Mouse (Mus musculus) monocyte, adult 5-6 weeks (primary cell): ENCODE results near the gene Scamp5. TPM values are rescaled to one million over a fixed set of nuclear protein-coding genes. Genes with fewer than 3 reads are reported as not detected.
"Not testable (repeated sequence)": the region's sequence is repeated elsewhere in the genome, so short reads cannot be mapped to it uniquely, and the experiment has no call there.

Source experiments
- ATAC-seq: fragments of 153-309, 156-312 bp; replicated peaks from 2 replicates; pipeline ENCODE4 v1.8.0; 2017; ENCODE audit warnings: mild to moderate bottlenecking; ENCODE audit not compliant: low TSS enrichment, insufficient number of reproducible peaks, severe bottlenecking, poor library complexity, low FRiP score
- total RNA-seq: library from RNA; stranded (forward); fragments of 200-1000, 200-491, 200-594 nt; gene quantifications from 3 replicates; pipeline ENCODE4 v1.2.3, GENCODE M21; 2017

The Scamp5 gene
- total RNA-seq, 1 experiment from 2014 or later, result not detected

DNA sequence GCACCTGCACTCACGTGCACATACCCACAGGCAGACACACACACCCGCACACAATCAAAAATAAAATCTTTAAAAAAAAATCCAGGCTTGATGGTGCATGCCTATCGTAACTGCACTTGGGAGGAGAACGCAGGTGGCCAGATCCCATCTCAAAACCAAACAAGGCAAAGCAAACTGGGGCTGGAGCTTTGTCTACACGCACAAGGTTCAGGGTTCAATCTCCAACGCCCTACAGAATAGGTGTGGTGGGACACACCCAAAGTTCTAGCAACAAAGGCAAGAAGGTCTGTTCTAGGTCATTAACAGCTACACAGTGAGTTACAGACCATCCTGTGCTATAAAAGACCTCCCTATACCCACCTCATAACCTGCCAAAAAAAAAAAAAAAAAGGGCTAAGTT is 5.0 kb downstream of the Scamp5 start:
- no peak for ATAC-seq

DNA sequence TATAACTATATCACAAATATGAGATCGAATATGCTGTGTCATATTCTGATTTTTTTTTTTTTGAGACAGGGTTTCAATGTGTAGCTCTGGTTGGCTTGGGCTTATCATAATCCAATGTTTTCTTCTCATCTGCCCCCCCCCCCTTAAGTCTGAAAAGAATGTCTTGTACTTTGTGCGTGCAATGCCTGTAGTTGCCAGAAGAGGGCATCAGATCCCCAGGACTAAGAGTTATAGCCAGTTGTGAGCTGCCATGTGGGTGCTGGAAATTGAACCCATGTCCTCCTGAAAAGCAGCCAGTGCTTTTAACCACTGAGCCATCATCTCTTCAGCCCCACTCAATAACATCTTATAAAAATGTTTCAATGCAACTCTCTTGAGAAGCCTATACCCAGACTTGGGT is 8.2 kb downstream of the Scamp5 start:
- no peak for ATAC-seq

DNA sequence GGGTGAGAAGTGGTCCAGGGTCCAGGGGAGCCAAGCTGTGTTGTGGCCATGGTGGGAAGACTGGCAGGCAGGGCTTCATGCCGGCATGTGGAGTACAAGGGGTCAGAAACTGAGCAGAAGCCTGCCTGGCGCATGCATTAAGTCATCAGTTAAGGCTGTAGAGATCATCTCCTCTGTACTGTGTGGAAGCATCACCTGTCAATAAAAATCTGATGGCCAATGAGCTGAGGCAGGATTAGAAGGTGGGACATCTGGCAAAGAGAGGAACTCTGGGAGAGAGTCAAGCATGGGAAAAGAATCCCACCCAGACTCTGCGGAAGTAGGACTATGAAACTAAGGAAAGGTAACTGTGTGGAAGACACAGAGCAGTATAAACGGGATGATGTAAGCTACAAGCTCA is 14.3 kb downstream of the Scamp5 start:
- no peak for ATAC-seq

- no peak for ATAC-seq
These were observed 15.0 kb downstream of the Scamp5 start for GRCm38 (mm10) chr9:57452624-57453462.

DNA sequence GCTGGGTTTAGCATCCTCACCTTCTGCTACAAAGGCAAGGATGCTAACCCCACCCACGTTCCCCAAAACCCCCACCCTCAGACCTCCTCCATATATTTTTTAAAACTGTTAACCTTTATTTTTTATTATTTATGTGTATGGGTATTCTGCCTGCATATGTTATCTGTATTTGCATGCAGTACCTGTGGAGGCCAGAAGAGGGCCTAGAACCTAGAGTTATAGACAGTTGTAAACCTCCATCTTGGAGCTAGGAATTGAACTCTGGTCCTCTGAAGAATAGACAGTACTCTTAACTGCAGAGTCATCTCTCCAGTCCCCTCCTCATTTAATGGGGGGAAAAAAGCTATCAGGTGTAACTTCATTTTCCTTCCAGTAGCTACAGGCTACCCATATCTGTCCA is 18.1 kb downstream of the Scamp5 start:
- no peak for ATAC-seq

DNA sequence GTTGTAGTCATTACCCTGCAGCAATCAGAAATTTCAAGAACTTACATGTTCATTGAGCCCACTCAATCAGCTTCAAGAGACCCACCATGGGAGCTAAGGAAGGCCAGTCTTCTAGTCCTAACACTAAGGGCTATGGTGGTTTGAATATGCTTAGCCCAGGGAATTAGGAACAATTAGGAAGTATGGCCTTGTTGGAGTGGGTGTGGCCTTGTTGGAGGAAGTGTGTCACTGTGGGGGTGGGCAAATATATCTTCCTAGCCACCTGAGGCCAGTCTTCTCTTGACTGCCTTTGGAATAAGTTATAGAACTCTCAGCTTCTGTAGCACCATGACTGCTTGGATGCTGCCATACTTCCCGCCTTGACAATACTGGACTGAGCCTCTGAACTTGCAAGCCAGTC is 27.2 kb downstream of the Scamp5 start:
- no peak for ATAC-seq

- peak; percentile 97 for ATAC-seq
These were observed 28.2 kb downstream of the Scamp5 start, which contains the start of gene Ppcdc for GRCm38 (mm10) chr9:57439522-57440295. Gene Ppcdc (minus strand): TSS chr9:57440124.

DNA sequence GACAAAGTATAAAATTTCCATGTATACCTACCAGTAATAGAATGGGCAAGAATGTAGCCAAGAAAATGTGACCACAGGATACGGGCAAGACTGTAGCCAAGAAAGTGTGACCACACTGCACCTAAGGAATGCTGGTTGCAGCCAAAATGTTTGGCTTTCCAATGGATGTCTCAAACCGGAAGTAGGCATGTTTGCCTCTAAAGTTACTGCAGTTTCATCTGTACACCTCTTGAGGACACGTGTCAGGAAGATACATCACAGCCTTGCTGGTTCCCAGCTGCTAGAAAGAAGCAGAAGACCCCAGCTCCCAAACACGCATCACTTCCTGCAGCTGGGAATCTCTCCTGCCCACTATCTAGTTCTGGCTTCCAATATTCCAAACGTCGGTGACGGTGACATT is 28.8 kb downstream of the Scamp5 start:
- no peak for ATAC-seq

DNA sequence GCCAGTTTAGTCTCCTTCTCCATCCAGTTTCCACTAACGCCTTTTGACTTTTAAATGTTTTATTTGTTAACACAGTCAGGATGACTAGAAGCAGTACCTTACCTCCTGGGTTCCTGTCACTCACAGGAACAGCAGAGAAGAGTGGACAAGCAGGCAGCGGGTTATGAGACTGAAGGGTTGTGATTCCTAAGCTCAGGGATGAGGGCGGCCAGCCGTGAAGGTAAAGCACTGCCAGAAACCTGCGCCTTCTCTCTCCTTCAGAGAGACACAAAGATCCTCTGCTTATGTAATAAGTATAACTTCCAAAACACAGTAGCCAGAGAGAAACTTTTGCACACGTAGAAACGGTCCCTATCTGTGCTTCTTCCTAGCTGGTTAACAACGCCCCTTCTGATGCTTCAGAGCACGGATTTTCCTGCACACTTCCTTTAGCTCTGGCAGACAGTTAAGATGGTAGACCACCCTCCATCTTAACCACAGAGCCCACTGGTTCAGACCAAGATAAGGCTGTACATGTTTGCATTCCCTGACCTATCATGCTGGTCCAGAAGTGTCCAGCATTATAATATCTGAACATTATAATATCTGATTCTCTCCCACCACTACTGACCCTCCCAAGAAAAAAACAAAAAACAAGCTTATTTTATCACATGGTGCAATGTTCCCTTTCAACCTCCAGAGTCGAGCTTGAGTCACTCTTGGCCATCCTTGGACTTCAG is 29.8 kb downstream of the Scamp5 start:
- ATAC-seq, result no peak

DNA sequence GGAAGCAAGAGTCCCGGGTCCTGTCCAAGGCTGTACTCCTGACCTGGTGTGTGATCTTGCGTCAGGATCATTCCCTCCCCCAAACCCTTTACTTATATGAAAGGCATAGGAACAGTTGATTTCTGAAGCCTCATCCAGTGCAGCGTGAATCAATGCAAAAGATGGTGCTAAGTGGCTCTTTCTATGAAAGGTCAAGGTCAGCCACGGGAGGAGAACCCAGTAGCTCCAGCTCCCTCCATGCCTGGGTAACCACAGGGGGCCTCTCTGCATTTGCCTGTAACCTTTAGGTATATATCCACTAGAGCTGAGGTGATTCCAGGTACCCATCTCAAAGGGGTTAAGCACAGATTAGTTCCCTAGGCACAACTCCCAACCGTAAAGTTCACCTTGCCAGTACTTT is 31.7 kb downstream of the Scamp5 start:
- ATAC-seq, result no peak

- ATAC-seq, result no peak
These were observed 33.3 kb downstream of the Scamp5 start for GRCm38 (mm10) chr9:57434405-57435165.

- peak; percentile 66 for ATAC-seq
These were observed 34.5 kb downstream of the Scamp5 start for GRCm38 (mm10) chr9:57433097-57434032.

GRCm38 (mm10) chr9:57432480-57432879 is 35.4 kb downstream of the Scamp5 start:
- ATAC-seq, result no peak

DNA sequence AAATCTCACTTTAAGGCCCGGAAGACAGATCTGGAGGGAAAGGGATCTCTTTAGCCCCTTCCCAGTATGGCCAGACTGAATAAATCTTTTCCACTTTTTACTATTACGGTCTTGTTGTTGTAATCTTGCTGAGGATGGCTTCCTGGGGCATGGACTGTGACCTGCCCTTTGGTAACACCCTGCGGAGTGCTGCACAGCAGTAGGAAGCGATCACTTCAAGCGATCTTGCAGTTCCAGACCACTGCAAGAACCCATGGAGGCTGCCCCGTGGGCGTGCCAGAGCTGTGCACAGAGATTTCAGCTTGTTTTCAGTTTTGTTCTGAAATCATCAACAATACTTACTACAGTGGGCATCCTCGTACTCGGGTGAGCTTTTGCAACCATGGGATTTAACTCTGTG is 36.7 kb downstream of the Scamp5 start:
- ATAC-seq, result no peak

GRCm38 (mm10) chr9:57428391-57428790 is 39.5 kb downstream of the Scamp5 start:
- ATAC-seq, result no peak

GRCm38 (mm10) chr9:57427937-57428336 is 39.9 kb downstream of the Scamp5 start:
- no peak for ATAC-seq

- ATAC-seq, result not testable (repeated sequence)
These were observed 40.7 kb downstream of the Scamp5 start for GRCm38 (mm10) chr9:57427123-57427522.

- no peak for ATAC-seq
These were observed 42.7 kb downstream of the Scamp5 start for GRCm38 (mm10) chr9:57425116-57425515.
